Mouse (Mus musculus) ES-Bruce4 (cell line): ENCODE measurements at regions not wholly inside any gene's neighbourhood (a gene's known extent, or its start where the extent isn't known, plus 50 kb on each side); places are given as distances from the start of the nearest gene placed in this dataset.

Experiments
- CTCF ChIP-seq: IDR thresholded peaks from one replicate; pipeline ENCODE4 v1.8.1; 2011; ENCODE audit warnings: low read depth, low read length
- EP300 ChIP-seq: IDR thresholded peaks from 2 replicates; pipeline ENCODE4 v1.6.1; 2011; ENCODE audit warnings: low read depth, low read length; ENCODE audit not compliant: insufficient read depth

- TF ChIP-seq CTCF (no peak), EP300 (no peak)
Observed at GRCm38 (mm10) chr12:58434504-58434903, 165.4 kb upstream of the Clec14a start.
